Mouse (Mus musculus): ENCODE measurements around the gene Ror1. TPM values are rescaled to one million over a fixed set of nuclear protein-coding genes. Genes with fewer than 3 reads are reported as not detected.

Ror1 gene
- total RNA-seq, 1 experiment, result 2.2 TPM

GRCm38 (mm10) chr4:100286800-100287199 lies 191.2 kb downstream of the Ror1 start:
- in situ Hi-C loops (cut with MboI; ENCODE audit: low sequenced_read_pairs in 2 of 2, unreplicated experiment in 2 of 2), result no loop called here
- H3K4me1 ChIP-seq (ENCODE audit: control insufficient read depth in 2 of 2, insufficient read depth in 2 of 2, low read length in 2 of 2, poor library complexity in 1 of 2), result no peaks in the 10 kb centered on the region
- H3K9me3 ChIP-seq (ENCODE audit: control insufficient read depth, insufficient read depth, low read depth, low read length), result no peaks in the 10 kb centered on the region
- TF ChIP-seq ZNF384 (IDR thresholded peaks at IDR 0.05; ENCODE audit: low read depth, low read length) (no peak), ZC3H11A (IDR thresholded peaks at IDR 0.05; ENCODE audit: borderline replicate concordance, low read depth, low read length) (no peak), CHD2 (IDR thresholded peaks at IDR 0.05; ENCODE audit: low read depth, low read length) (no peak), MAFK (IDR thresholded peaks at IDR 0.05; ENCODE audit: insufficient read depth, low read depth, low read length) (no peak)
- no peak for DNase-seq (ENCODE audit: low read depth, low spot score)
- no peak overlapping the region for H3K4me3 ChIP-seq (ENCODE audit: insufficient read depth in 1 of 2, low read depth in 1 of 2, low read length in 2 of 2, poor library complexity in 1 of 2, severe bottlenecking in 1 of 2)
- no peak overlapping the region for H3K27ac ChIP-seq (ENCODE audit: insufficient read depth, low read depth, low read length, poor library complexity, severe bottlenecking)
- no peak overlapping the region for H3K9ac ChIP-seq (ENCODE audit: insufficient read depth, low read depth, low read length, poor library complexity, severe bottlenecking)
- no peaks in the 10 kb centered on the region for H3K36me3 ChIP-seq (ENCODE audit: control insufficient read depth, insufficient read depth, low read length, poor library complexity, severe bottlenecking)

DNA sequence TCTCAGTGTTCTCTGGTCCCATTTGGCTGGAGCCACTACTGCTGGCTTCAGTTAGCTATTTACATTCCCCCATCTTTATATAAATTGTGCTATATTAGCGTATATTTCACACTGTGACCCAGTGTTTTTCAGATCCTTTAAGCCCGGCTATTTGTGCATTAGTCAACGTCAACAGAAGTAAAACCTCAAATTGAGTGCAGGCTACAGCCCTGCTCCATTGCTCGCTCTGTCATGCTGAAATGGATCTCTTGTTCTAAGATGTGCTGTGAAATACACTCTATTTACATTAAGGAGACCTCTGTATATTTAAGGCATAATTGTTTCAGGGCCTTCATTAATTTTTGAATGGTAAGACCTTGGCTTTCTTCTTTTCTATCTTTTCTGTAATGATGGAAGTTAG lies 192.2 kb downstream of the Ror1 start:
- no peak for DNase-seq (ENCODE audit: low read depth, low spot score)
- Histone ChIP-seq H3K27ac (ENCODE audit: insufficient read depth, low read depth, low read length, poor library complexity, severe bottlenecking) (no peak overlapping the region), H3K4me3 (ENCODE audit: insufficient read depth in 1 of 2, low read depth in 1 of 2, low read length in 2 of 2, poor library complexity in 1 of 2, severe bottlenecking in 1 of 2) (no peak overlapping the region), H3K4me1 (ENCODE audit: control insufficient read depth in 2 of 2, insufficient read depth in 2 of 2, low read length in 2 of 2, poor library complexity in 1 of 2) (no peaks in the 10 kb centered on the region), H3K9me3 (ENCODE audit: control insufficient read depth, insufficient read depth, low read depth, low read length) (no peaks in the 10 kb centered on the region), H3K9ac (ENCODE audit: insufficient read depth, low read depth, low read length, poor library complexity, severe bottlenecking) (no peak overlapping the region), H3K36me3 (ENCODE audit: control insufficient read depth, insufficient read depth, low read length, poor library complexity, severe bottlenecking) (no peaks in the 10 kb centered on the region)
- TF ChIP-seq ZC3H11A (IDR thresholded peaks at IDR 0.05; ENCODE audit: borderline replicate concordance, low read depth, low read length) (no peak), CHD2 (IDR thresholded peaks at IDR 0.05; ENCODE audit: low read depth, low read length) (no peak), ZNF384 (IDR thresholded peaks at IDR 0.05; ENCODE audit: low read depth, low read length) (no peak), MAFK (IDR thresholded peaks at IDR 0.05; ENCODE audit: insufficient read depth, low read depth, low read length) (no peak), HCFC1 (IDR thresholded peaks at IDR 0.05; ENCODE audit: borderline replicate concordance, insufficient read depth, low read length) (no peak)
- in situ Hi-C loops (cut with MboI; ENCODE audit: low sequenced_read_pairs in 2 of 2, unreplicated experiment in 2 of 2), result no loop called here

GRCm38 (mm10) chr4:100291015-100291651 lies 195.5 kb downstream of the Ror1 start:
- DNase-seq (ENCODE audit: low read depth, low spot score), result no peak
- Histone ChIP-seq H3K9ac (ENCODE audit: insufficient read depth, low read depth, low read length, poor library complexity, severe bottlenecking) (no peak overlapping the region), H3K36me3 (ENCODE audit: control insufficient read depth, insufficient read depth, low read length, poor library complexity, severe bottlenecking) (no peaks in the 10 kb centered on the region), H3K27ac (ENCODE audit: insufficient read depth, low read depth, low read length, poor library complexity, severe bottlenecking) (no peak overlapping the region), H3K4me3 (ENCODE audit: insufficient read depth in 1 of 2, low read depth in 1 of 2, low read length in 2 of 2, poor library complexity in 1 of 2, severe bottlenecking in 1 of 2) (no peak overlapping the region), H3K9me3 (ENCODE audit: control insufficient read depth, insufficient read depth, low read depth, low read length) (no peaks in the 10 kb centered on the region), H3K4me1 (ENCODE audit: control insufficient read depth in 2 of 2, insufficient read depth in 2 of 2, low read length in 2 of 2, poor library complexity in 1 of 2) (no peaks in the 10 kb centered on the region)
- in situ Hi-C loops (cut with MboI; ENCODE audit: low sequenced_read_pairs in 2 of 2, unreplicated experiment in 2 of 2), result no loop called here
- no peak for TF ChIP-seq MAFK (IDR thresholded peaks at IDR 0.05; ENCODE audit: insufficient read depth, low read depth, low read length)
- TF ChIP-seq ZC3H11A (IDR thresholded peaks at IDR 0.05; ENCODE audit: borderline replicate concordance, low read depth, low read length), result no peak
- TF ChIP-seq CHD2 (IDR thresholded peaks at IDR 0.05; ENCODE audit: low read depth, low read length), result no peak

GRCm38 (mm10) chr4:100297678-100298077 lies 202.1 kb downstream of the Ror1 start:
- H3K4me3 ChIP-seq (ENCODE audit: insufficient read depth in 1 of 2, low read depth in 1 of 2, low read length in 2 of 2, poor library complexity in 1 of 2, severe bottlenecking in 1 of 2), result no peak overlapping the region
- in situ Hi-C loops (cut with MboI; ENCODE audit: low sequenced_read_pairs in 2 of 2, unreplicated experiment in 2 of 2), result no loop called here

GRCm38 (mm10) chr4:100298566-100298965 lies 203.0 kb downstream of the Ror1 start:
- H3K9ac ChIP-seq (ENCODE audit: insufficient read depth, low read depth, low read length, poor library complexity, severe bottlenecking), result no peak overlapping the region
- no peak for DNase-seq (ENCODE audit: low read depth, low spot score)
- in situ Hi-C loops (cut with MboI; ENCODE audit: low sequenced_read_pairs in 2 of 2, unreplicated experiment in 2 of 2), result no loop called here
- TF ChIP-seq ZC3H11A (IDR thresholded peaks at IDR 0.05; ENCODE audit: borderline replicate concordance, low read depth, low read length) (no peak), CHD2 (IDR thresholded peaks at IDR 0.05; ENCODE audit: low read depth, low read length) (no peak), MAFK (IDR thresholded peaks at IDR 0.05; ENCODE audit: insufficient read depth, low read depth, low read length) (no peak), ZNF384 (IDR thresholded peaks at IDR 0.05; ENCODE audit: low read depth, low read length) (no peak), HCFC1 (IDR thresholded peaks at IDR 0.05; ENCODE audit: borderline replicate concordance, insufficient read depth, low read length) (no peak)
- no peaks in the 10 kb centered on the region for H3K4me1 ChIP-seq (ENCODE audit: control insufficient read depth in 2 of 2, insufficient read depth in 2 of 2, low read length in 2 of 2, poor library complexity in 1 of 2)
- H3K9me3 ChIP-seq (ENCODE audit: control insufficient read depth, insufficient read depth, low read depth, low read length), result no peaks in the 10 kb centered on the region
- no peak overlapping the region for H3K4me3 ChIP-seq (ENCODE audit: insufficient read depth in 1 of 2, low read depth in 1 of 2, low read length in 2 of 2, poor library complexity in 1 of 2, severe bottlenecking in 1 of 2)
- no peak overlapping the region for H3K27ac ChIP-seq (ENCODE audit: insufficient read depth, low read depth, low read length, poor library complexity, severe bottlenecking)
- H3K36me3 ChIP-seq (ENCODE audit: control insufficient read depth, insufficient read depth, low read length, poor library complexity, severe bottlenecking), result no peaks in the 10 kb centered on the region

More at GRCm38 (mm10) chr4:100297678-100298077, 202.1 kb downstream of the Ror1 start:
- no peak for TF ChIP-seq CHD2 (IDR thresholded peaks at IDR 0.05; ENCODE audit: low read depth, low read length)
- TF ChIP-seq HCFC1 (IDR thresholded peaks at IDR 0.05; ENCODE audit: borderline replicate concordance, insufficient read depth, low read length), result no peak
- TF ChIP-seq ZC3H11A (IDR thresholded peaks at IDR 0.05; ENCODE audit: borderline replicate concordance, low read depth, low read length), result no peak
- TF ChIP-seq ZNF384 (IDR thresholded peaks at IDR 0.05; ENCODE audit: low read depth, low read length), result no peak
- TF ChIP-seq MAFK (IDR thresholded peaks at IDR 0.05; ENCODE audit: insufficient read depth, low read depth, low read length), result no peak
- Histone ChIP-seq H3K27ac (ENCODE audit: insufficient read depth, low read depth, low read length, poor library complexity, severe bottlenecking) (no peak overlapping the region), H3K36me3 (ENCODE audit: control insufficient read depth, insufficient read depth, low read length, poor library complexity, severe bottlenecking) (no peaks in the 10 kb centered on the region), H3K9ac (ENCODE audit: insufficient read depth, low read depth, low read length, poor library complexity, severe bottlenecking) (no peak overlapping the region), H3K4me1 (ENCODE audit: control insufficient read depth in 2 of 2, insufficient read depth in 2 of 2, low read length in 2 of 2, poor library complexity in 1 of 2) (no peaks in the 10 kb centered on the region), H3K9me3 (ENCODE audit: control insufficient read depth, insufficient read depth, low read depth, low read length) (no peaks in the 10 kb centered on the region)
- no peak for DNase-seq (ENCODE audit: low read depth, low spot score)
